Mouse (Mus musculus): ENCODE results near the gene Aqp1. TPM values are rescaled to one million over a fixed set of nuclear protein-coding genes. Genes with fewer than 3 reads are reported as not detected.

Aqp1 gene
- polyA plus RNA-seq, 1 experiment from 2014 or later: 42.8 TPM

- no peak overlapping the region for H3K4me2 ChIP-seq
Measured at GRCm38 (mm10) chr6:55319585-55320551, 16.4 kb upstream of the Aqp1 start.

GRCm38 (mm10) chr6:55320894-55321293 lies 15.3 kb upstream of the Aqp1 start:
- Histone ChIP-seq H3K36me3 (no peaks in the 10 kb centered on the region), H3K27me3 (no peaks in the 10 kb centered on the region), H3K4me1 (replicated peaks) (peaks cover 37% of the 10 kb centered on the region), H3K4me3 (no peak overlapping the region), H3K4me2 (no peak overlapping the region), H3K27ac (no peak overlapping the region), H3K9ac (no peak overlapping the region), H3K9me3 (replicated peaks) (no peaks in the 10 kb centered on the region)
- no peak for ATAC-seq (replicated peaks; ENCODE audit: insufficient number of reproducible peaks, insufficient read depth, low FRiP score, low read depth)
- WGBS: 44% methylated on average over 4 of the region's 4 CpGs

More at GRCm38 (mm10) chr6:55319585-55320551, 16.4 kb upstream of the Aqp1 start:
- Histone ChIP-seq H3K9ac (no peak overlapping the region), H3K27ac (peak overlapping the region; percentile 14), H3K9me3 (replicated peaks) (no peaks in the 10 kb centered on the region), H3K36me3 (no peaks in the 10 kb centered on the region), H3K27me3 (no peaks in the 10 kb centered on the region), H3K4me3 (no peak overlapping the region), H3K4me1 (replicated peaks) (peaks cover 37% of the 10 kb centered on the region)
- WGBS: 60% methylated on average over 14 of the region's 14 CpGs
- peak; percentile 67 for ATAC-seq (replicated peaks; ENCODE audit: insufficient number of reproducible peaks, insufficient read depth, low FRiP score, low read depth)

GRCm38 (mm10) chr6:55321518-55321917 lies 14.7 kb upstream of the Aqp1 start:
- Histone ChIP-seq H3K9ac (no peak overlapping the region), H3K27ac (no peak overlapping the region), H3K4me3 (no peak overlapping the region), H3K9me3 (replicated peaks) (no peaks in the 10 kb centered on the region), H3K4me2 (no peak overlapping the region), H3K4me1 (replicated peaks) (peaks cover 42% of the 10 kb centered on the region), H3K27me3 (no peaks in the 10 kb centered on the region), H3K36me3 (no peaks in the 10 kb centered on the region)
- WGBS: 67% methylated on average over 6 of the region's 6 CpGs
- no peak for ATAC-seq (replicated peaks; ENCODE audit: insufficient number of reproducible peaks, insufficient read depth, low FRiP score, low read depth)

- H3K4me1 ChIP-seq (replicated peaks): peaks cover 57% of the 10 kb centered on the region
Measured at GRCm38 (mm10) chr6:55322980-55323379, 13.3 kb upstream of the Aqp1 start.

GRCm38 (mm10) chr6:55323908-55324634 lies 12.2 kb upstream of the Aqp1 start:
- WGBS: 62% methylated on average over 17 of the region's 17 CpGs
- Histone ChIP-seq H3K36me3 (no peaks in the 10 kb centered on the region), H3K9ac (no peak overlapping the region), H3K4me3 (no peak overlapping the region), H3K4me2 (no peak overlapping the region), H3K9me3 (replicated peaks) (no peaks in the 10 kb centered on the region), H3K4me1 (replicated peaks) (peaks cover 57% of the 10 kb centered on the region), H3K27ac (no peak overlapping the region), H3K27me3 (peaks cover 3% of the 10 kb centered on the region; the same call in 1 of the 2 replicates)
- ATAC-seq (replicated peaks; ENCODE audit: insufficient number of reproducible peaks, insufficient read depth, low FRiP score, low read depth): no peak

More at GRCm38 (mm10) chr6:55322980-55323379, 13.3 kb upstream of the Aqp1 start:
- no peak overlapping the region for H3K4me3 ChIP-seq
- ATAC-seq (replicated peaks; ENCODE audit: insufficient number of reproducible peaks, insufficient read depth, low FRiP score, low read depth): no peak
- H3K27ac ChIP-seq: no peak overlapping the region
- 80% methylated on average over 2 of the region's 2 CpGs for WGBS
- H3K9me3 ChIP-seq (replicated peaks): no peaks in the 10 kb centered on the region
- H3K4me2 ChIP-seq: no peak overlapping the region
- no peaks in the 10 kb centered on the region for H3K27me3 ChIP-seq
- no peak overlapping the region for H3K9ac ChIP-seq
- H3K36me3 ChIP-seq: no peaks in the 10 kb centered on the region

GRCm38 (mm10) chr6:55324785-55325184 lies 11.4 kb upstream of the Aqp1 start:
- H3K4me2 ChIP-seq: no peak overlapping the region
- H3K27ac ChIP-seq: no peak overlapping the region
- no peaks in the 10 kb centered on the region for H3K36me3 ChIP-seq
- H3K4me3 ChIP-seq: no peak overlapping the region
- peaks cover 50% of the 10 kb centered on the region for H3K4me1 ChIP-seq (replicated peaks)
- H3K9ac ChIP-seq: no peak overlapping the region
- H3K9me3 ChIP-seq (replicated peaks): no peaks in the 10 kb centered on the region
- 69% methylated on average over 1 of the region's 1 CpGs for WGBS
- H3K27me3 ChIP-seq: peaks cover 10% of the 10 kb centered on the region; the same call in 1 of the 2 replicates
- ATAC-seq (replicated peaks; ENCODE audit: insufficient number of reproducible peaks, insufficient read depth, low FRiP score, low read depth): no peak

GRCm38 (mm10) chr6:55326299-55326698 lies 9.9 kb upstream of the Aqp1 start:
- WGBS: 33% methylated on average over 4 of the region's 4 CpGs
- ATAC-seq (replicated peaks; ENCODE audit: insufficient number of reproducible peaks, insufficient read depth, low FRiP score, low read depth): peak; percentile 40; the same call in 1 of the 2 replicates

GRCm38 (mm10) chr6:55327326-55327725 lies 8.9 kb upstream of the Aqp1 start:
- WGBS: 65% methylated on average over 13 of the region's 13 CpGs
- no peak overlapping the region for H3K4me2 ChIP-seq

More at GRCm38 (mm10) chr6:55326299-55326698, 9.9 kb upstream of the Aqp1 start:
- Histone ChIP-seq H3K36me3 (no peaks in the 10 kb centered on the region), H3K9me3 (replicated peaks) (no peaks in the 10 kb centered on the region), H3K4me3 (no peak overlapping the region), H3K4me1 (replicated peaks) (peaks cover 38% of the 10 kb centered on the region), H3K27ac (0 out of 2 replicates have a peak overlapping the region, but pooled peaks have one; percentile 29), H3K4me2 (no peak overlapping the region), H3K27me3 (peaks cover 11% of the 10 kb centered on the region; the same call in 1 of the 2 replicates), H3K9ac (no peak overlapping the region)

GRCm38 (mm10) chr6:55328179-55328578 lies 8.1 kb upstream of the Aqp1 start:
- no peak overlapping the region for H3K9ac ChIP-seq
- WGBS: 49% methylated on average over 4 of the region's 4 CpGs
- peak overlapping the region; percentile 6; the same call in 1 of the 2 replicates for H3K27ac ChIP-seq
- no peaks in the 10 kb centered on the region for H3K36me3 ChIP-seq
- H3K4me3 ChIP-seq: no peak overlapping the region
- H3K4me2 ChIP-seq: no peak overlapping the region
- peaks cover 11% of the 10 kb centered on the region; the same call in 1 of the 2 replicates for H3K27me3 ChIP-seq
- peaks cover 41% of the 10 kb centered on the region for H3K4me1 ChIP-seq (replicated peaks)
- ATAC-seq (replicated peaks; ENCODE audit: insufficient number of reproducible peaks, insufficient read depth, low FRiP score, low read depth): no peak
- no peaks in the 10 kb centered on the region for H3K9me3 ChIP-seq (replicated peaks)

More at GRCm38 (mm10) chr6:55327326-55327725, 8.9 kb upstream of the Aqp1 start:
- Histone ChIP-seq H3K27me3 (peaks cover 11% of the 10 kb centered on the region; the same call in 1 of the 2 replicates), H3K4me1 (replicated peaks) (peaks cover 38% of the 10 kb centered on the region), H3K9ac (no peak overlapping the region), H3K9me3 (replicated peaks) (no peaks in the 10 kb centered on the region), H3K36me3 (no peaks in the 10 kb centered on the region), H3K4me3 (no peak overlapping the region), H3K27ac (peak overlapping the region; percentile 29)
- ATAC-seq (replicated peaks; ENCODE audit: insufficient number of reproducible peaks, insufficient read depth, low FRiP score, low read depth): no peak

GRCm38 (mm10) chr6:55331315-55331714 lies 4.9 kb upstream of the Aqp1 start:
- H3K4me3 ChIP-seq: no peak overlapping the region
- no peak overlapping the region for H3K4me2 ChIP-seq
- no peak overlapping the region for H3K9ac ChIP-seq
- ATAC-seq (replicated peaks; ENCODE audit: insufficient number of reproducible peaks, insufficient read depth, low FRiP score, low read depth): no peak
- no peaks in the 10 kb centered on the region for H3K36me3 ChIP-seq
- peaks cover 47% of the 10 kb centered on the region for H3K4me1 ChIP-seq (replicated peaks)
- no peaks in the 10 kb centered on the region for H3K9me3 ChIP-seq (replicated peaks)
- H3K27me3 ChIP-seq: peaks cover 11% of the 10 kb centered on the region; the same call in 1 of the 2 replicates
- WGBS: 51% methylated on average over 6 of the region's 6 CpGs
- no peak overlapping the region for H3K27ac ChIP-seq
